Mouse (Mus musculus): ENCODE data around the gene Lrrc56. TPM values are rescaled to one million over a fixed set of nuclear protein-coding genes. Genes with fewer than 3 reads are reported as not detected.
A peak's percentile ranks its signal among the peaks of the same experiment; 100 is the strongest.

Gene Lrrc56
- polyA plus RNA-seq, 1 experiment, result 5.8 TPM

DNA sequence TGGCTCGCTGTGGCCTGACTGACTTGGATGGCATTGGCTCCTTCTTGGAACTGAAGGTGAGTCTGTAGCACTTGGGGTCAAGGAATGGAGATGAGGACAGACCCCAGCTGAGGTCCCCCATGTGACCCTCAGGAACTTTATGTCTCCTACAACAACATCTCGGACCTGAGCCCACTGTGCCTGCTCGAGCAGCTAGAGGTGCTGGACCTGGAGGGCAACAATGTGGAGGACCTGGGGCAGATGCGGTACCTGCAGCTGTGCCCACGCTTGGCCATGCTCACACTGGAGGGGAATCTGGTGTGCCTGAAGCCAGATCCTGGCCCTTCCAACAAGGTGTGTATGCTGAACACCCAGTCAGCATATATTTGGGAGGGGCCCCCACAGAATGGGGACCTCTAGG, 11.5 kb downstream of the Lrrc56 start:
- H3K27ac ChIP-seq (replicated peaks; ENCODE audit: low read depth, low read length), result no peak overlapping the region
- no peak overlapping the region for H3K4me3 ChIP-seq (ENCODE audit: insufficient read depth, low read depth, low read length)
- no peaks in the 10 kb centered on the region for H3K4me1 ChIP-seq (ENCODE audit: control insufficient read depth, insufficient read depth, insufficient read length, low read length)

DNA sequence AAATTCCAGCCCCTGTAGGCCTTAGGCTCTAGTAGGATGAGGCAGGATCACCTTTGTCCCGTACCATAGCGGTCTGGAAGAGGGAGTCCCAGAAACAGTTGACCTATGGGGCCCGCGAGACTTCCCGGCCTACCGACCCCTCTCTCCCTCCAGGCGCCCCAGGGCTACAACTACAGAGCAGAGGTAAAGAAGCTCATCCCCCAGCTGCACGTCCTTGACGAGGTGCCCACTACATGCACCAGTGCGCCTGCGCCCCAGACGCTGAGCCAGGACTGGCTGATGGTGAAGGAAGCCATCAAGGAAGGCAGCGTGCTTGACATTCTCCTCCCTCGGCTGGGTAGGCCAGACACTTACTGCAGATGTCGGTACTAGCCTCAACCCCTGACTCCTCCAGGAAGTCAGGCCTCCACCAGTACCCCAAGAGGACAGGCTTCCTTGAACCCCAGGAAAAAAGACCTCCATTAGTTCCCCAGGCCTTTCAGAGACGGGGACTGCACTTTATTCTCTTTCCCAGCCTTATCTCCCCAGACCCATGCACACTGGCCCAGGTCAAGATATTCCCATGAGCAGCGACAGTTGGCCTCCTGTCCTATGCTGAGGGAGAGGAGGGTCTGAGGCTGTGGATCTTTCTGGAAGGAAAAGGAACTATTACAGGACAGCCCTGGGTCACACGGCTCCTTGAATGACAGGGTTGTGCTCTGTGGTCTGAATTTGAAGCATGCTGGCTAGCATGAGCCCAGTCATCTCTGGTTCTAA, 12.4 kb downstream of the Lrrc56 start:
- no peak overlapping the region for H3K4me3 ChIP-seq (ENCODE audit: insufficient read depth, low read depth, low read length)
- H3K27ac ChIP-seq (replicated peaks; ENCODE audit: low read depth, low read length), result no peak overlapping the region
- H3K4me1 ChIP-seq (ENCODE audit: control insufficient read depth, insufficient read depth, insufficient read length, low read length), result no peaks in the 10 kb centered on the region

DNA sequence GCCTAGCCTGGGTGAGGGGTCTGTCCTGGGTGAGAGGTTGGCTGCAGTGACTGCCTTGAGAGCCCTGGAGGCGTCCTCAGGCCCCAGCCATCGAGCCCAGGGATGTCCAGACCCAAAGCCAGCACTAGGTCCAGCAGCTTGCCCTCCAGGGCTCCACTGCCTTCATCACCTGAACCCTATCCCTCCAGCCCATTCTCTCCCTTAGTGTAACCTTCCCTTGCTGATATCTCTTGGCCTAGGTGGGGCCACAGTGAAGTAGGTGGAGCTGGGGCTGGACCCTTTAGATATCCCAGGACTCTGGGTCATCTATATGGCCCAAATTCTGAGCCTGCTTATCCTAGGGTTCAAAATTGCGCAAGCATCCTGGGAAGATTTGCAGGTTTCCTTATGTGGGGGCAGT, 15.6 kb downstream of the Lrrc56 start:
- H3K27ac ChIP-seq (replicated peaks; ENCODE audit: low read depth, low read length), result no peak overlapping the region
- H3K4me3 ChIP-seq (ENCODE audit: insufficient read depth, low read depth, low read length), result no peak overlapping the region
- no peaks in the 10 kb centered on the region for H3K4me1 ChIP-seq (ENCODE audit: control insufficient read depth, insufficient read depth, insufficient read length, low read length)

DNA sequence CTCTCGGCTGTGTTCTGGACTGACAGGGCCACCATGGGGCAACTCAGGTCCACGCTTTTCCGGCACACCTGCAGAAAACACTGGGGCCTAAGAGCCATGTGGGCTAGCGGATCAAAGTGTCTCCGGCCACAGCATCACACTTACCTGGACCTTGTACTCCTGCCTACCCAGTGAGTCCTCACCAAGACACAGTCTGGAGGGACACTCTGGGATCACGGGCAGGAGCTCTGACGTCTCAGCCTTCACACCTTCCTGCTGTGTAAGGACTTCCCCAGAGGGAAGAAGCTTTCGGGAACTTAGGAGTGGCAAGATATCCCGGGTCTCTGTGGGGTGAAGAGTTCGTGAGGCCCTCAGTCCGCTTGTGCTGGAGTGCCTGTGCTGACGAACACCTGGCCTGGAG, 16.2 kb downstream of the Lrrc56 start:
- Histone ChIP-seq H3K27ac (replicated peaks; ENCODE audit: low read depth, low read length) (no peak overlapping the region), H3K4me3 (ENCODE audit: insufficient read depth, low read depth, low read length) (no peak overlapping the region), H3K4me1 (ENCODE audit: control insufficient read depth, insufficient read depth, insufficient read length, low read length) (no peaks in the 10 kb centered on the region)

GRCm38 (mm10) chr7:141210606-141211131, 16.7 kb downstream of the Lrrc56 start:
- no peak overlapping the region for H3K4me3 ChIP-seq (ENCODE audit: insufficient read depth, low read depth, low read length)
- no peaks in the 10 kb centered on the region for H3K4me1 ChIP-seq (ENCODE audit: control insufficient read depth, insufficient read depth, insufficient read length, low read length)

GRCm38 (mm10) chr7:141213133-141213532, 19.2 kb downstream of the Lrrc56 start:
- no peak overlapping the region for H3K4me3 ChIP-seq (ENCODE audit: insufficient read depth, low read depth, low read length)
- H3K4me1 ChIP-seq (ENCODE audit: control insufficient read depth, insufficient read depth, insufficient read length, low read length), result peaks cover 5% of the 10 kb centered on the region
- no peak overlapping the region for H3K27ac ChIP-seq (replicated peaks; ENCODE audit: low read depth, low read length)

More at GRCm38 (mm10) chr7:141210606-141211131, 16.7 kb downstream of the Lrrc56 start:
- H3K27ac ChIP-seq (replicated peaks; ENCODE audit: low read depth, low read length), result no peak overlapping the region

GRCm38 (mm10) chr7:141213605-141214235, 19.8 kb downstream of the Lrrc56 start, which contains the start of gene Lmntd2:
TSS of gene Lmntd2 (minus strand) at chr7:141214080.
- Histone ChIP-seq H3K27ac (replicated peaks; ENCODE audit: low read depth, low read length) (no peak within 1 kb of the TSS), H3K4me1 (ENCODE audit: control insufficient read depth, insufficient read depth, insufficient read length, low read length) (peaks cover 5% of the 10 kb centered on the region), H3K4me3 (ENCODE audit: insufficient read depth, low read depth, low read length) (no peak within 1 kb of the TSS)

- Histone ChIP-seq H3K27ac (replicated peaks; ENCODE audit: low read depth, low read length) (no peak overlapping the region), H3K4me3 (ENCODE audit: insufficient read depth, low read depth, low read length) (no peak overlapping the region), H3K4me1 (ENCODE audit: control insufficient read depth, insufficient read depth, insufficient read length, low read length) (peaks cover 5% of the 10 kb centered on the region)
Measured at GRCm38 (mm10) chr7:141214310-141214709, 20.4 kb downstream of the Lrrc56 start.

DNA sequence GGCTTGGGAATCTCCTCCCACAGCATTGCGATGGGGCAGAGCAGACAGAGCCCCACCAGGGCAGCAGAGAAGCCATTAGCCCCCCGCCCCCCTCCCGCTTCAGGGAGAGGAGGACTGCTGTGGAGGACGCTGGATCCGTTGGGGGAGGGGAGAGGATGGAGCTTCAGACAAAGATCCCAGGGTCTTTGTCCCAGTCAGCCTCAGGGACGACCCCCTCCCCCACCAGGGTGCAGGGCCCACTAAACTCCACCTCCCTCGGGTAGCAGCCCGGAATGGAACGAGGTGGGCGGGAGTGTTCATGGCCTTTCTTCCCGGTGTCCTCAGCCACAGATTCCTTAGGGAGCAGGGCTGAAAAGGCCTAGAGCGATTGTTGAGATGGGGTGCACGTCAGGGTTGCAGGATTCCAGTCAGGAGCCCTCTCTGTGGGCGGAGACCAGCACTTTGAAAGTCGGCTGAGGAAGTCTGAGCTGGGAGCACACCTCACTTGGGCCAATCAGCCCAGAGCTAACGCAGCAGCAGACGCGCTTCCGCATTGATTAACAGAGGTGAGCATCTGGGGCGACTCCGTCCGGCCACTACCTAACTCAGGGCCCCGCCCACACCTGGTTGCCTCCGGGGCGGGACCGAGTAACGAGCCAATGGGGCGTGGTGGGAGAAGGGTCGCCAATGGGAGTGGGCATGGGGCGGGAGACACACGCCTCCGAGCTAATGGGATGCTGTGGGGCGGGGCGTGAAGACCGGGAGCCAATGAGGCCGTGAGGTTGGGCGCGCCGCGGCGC, 21.3 kb downstream of the Lrrc56 start, which contains the start of gene Rassf7:
Gene Rassf7, plus strand, starts transcription at position 760 of the 779 bp plus-strand sequence.
- Histone ChIP-seq H3K4me1 (ENCODE audit: control insufficient read depth, insufficient read depth, insufficient read length, low read length) (peaks cover 5% of the 10 kb centered on the region), H3K4me3 (ENCODE audit: insufficient read depth, low read depth, low read length) (peak within 1 kb of the TSS; percentile 62), H3K27ac (replicated peaks; ENCODE audit: low read depth, low read length) (no peak within 1 kb of the TSS)

- Histone ChIP-seq H3K27ac (replicated peaks; ENCODE audit: low read depth, low read length) (no peak overlapping the region), H3K4me3 (ENCODE audit: insufficient read depth, low read depth, low read length) (peak overlapping the region; percentile 62)
Measured at GRCm38 (mm10) chr7:141215880-141216733, 22.1 kb downstream of the Lrrc56 start.

GRCm38 (mm10) chr7:141216894-141217293, 22.9 kb downstream of the Lrrc56 start:
- Histone ChIP-seq H3K27ac (replicated peaks; ENCODE audit: low read depth, low read length) (no peak overlapping the region), H3K4me1 (ENCODE audit: control insufficient read depth, insufficient read depth, insufficient read length, low read length) (peaks cover 5% of the 10 kb centered on the region), H3K4me3 (ENCODE audit: insufficient read depth, low read depth, low read length) (no peak overlapping the region)

More at GRCm38 (mm10) chr7:141215880-141216733, 22.1 kb downstream of the Lrrc56 start:
- peaks cover 5% of the 10 kb centered on the region for H3K4me1 ChIP-seq (ENCODE audit: control insufficient read depth, insufficient read depth, insufficient read length, low read length)

- Histone ChIP-seq H3K4me1 (ENCODE audit: control insufficient read depth, insufficient read depth, insufficient read length, low read length) (peaks cover 10% of the 10 kb centered on the region), H3K4me3 (ENCODE audit: insufficient read depth, low read depth, low read length) (no peak overlapping the region), H3K27ac (replicated peaks; ENCODE audit: low read depth, low read length) (no peak overlapping the region)
Measured at GRCm38 (mm10) chr7:141217343-141218013, 23.5 kb downstream of the Lrrc56 start.

DNA sequence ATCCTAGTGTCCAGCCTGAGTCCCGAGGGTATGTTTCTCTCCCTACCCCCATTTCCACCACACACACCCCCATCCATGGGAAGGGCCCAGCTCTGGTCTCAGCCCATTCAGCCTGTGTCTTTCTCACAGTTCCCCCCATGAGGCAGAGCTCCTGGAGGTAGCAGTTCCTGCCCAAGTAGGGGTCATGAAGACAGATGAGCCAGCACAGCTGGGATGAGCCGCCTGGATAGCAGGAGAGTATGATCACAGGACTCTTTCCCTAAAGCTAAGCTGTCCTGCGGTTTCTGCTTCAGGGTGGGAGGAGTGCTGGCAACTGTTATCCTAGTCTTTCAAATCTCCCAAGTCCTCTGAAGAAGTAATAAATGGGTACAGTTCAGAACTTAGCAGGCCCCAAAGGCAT, 24.2 kb downstream of the Lrrc56 start:
- Histone ChIP-seq H3K27ac (replicated peaks; ENCODE audit: low read depth, low read length) (no peak overlapping the region), H3K4me3 (ENCODE audit: insufficient read depth, low read depth, low read length) (no peak overlapping the region), H3K4me1 (ENCODE audit: control insufficient read depth, insufficient read depth, insufficient read length, low read length) (peaks cover 14% of the 10 kb centered on the region)

All from brown adipose tissue, adult 24 weeks (tissue).